Mouse (Mus musculus): ENCODE measurements at regions not wholly inside any gene's neighbourhood (a gene's known extent, or its start where the extent isn't known, plus 50 kb on each side); places are given as distances from the start of the nearest gene placed in this dataset.

GRCm38 (mm10) chr2:150063891-150064290, 72.6 kb downstream of the Zfp120 start:
- DNase-seq (ENCODE audit: low read depth, low spot score) = peak; percentile 3

- DNase-seq (ENCODE audit: low read depth, low spot score) = peak; percentile 49
These were observed 76.3 kb downstream of the Zfp120 start for GRCm38 (mm10) chr2:150060046-150060725.

- no peak for DNase-seq (ENCODE audit: low read depth, low spot score)
These were observed 79.8 kb downstream of the Zfp120 start for GRCm38 (mm10) chr2:150056626-150057231.
